Mouse (Mus musculus): ENCODE data around the gene Tent5a. TPM values are rescaled to one million over a fixed set of nuclear protein-coding genes. Genes with fewer than 3 reads are reported as not detected.

The Tent5a gene
- 11.6 and 12.4 TPM in 2 replicates for polyA plus RNA-seq (2015; fragmentation: Nextera tagmentation; extraction: Ambion mirVana)

DNA sequence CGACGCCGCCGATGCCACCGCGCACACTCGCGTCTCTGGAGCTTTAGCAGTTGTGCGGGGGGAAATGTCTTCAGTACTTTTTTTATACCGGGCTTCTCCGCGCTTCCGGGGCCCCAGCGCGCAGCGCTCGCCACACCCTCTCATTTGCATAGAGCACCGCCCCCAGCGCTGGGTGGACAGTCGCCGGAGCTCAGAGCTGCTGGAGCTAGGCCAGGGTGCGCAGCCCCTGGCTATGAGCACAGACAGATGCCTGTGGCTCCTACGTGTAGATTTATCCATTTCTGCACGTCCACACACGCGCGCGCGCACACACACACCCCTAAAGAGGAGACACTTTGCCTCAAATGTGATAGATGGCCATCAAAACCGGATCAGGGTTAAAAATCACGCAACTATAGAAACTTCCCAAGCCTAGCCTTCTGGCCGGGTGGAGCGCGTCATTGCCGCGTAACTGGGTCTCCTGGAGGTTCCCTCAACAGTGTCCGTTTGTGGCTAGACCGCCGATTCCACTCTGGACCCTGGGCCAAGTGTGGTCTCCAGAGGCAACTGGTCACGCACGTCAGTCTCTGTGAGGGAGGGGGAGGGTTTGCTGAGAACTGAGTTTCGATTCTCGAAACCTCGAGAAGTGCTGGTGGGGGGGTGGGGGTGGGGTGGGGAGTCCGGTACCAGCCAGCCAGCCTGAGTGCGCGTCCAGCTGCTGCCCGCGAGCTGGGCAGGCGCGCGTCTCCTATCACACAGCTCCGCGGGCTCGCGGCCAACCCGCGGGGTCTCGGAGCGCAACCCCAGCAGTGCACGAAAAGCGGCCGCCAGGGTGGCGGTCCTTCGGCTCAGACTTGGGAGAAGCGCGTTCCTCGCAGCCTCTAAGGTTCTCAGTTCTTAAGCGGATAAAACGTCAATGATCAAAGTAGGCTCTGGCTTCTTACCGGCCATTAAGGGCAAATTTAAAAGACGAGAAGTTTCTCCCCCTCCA is at the start of gene Tent5a:
Tent5a (minus strand) TSS at position 107 of the 970 bp plus-strand sequence.
- H3K27me3 ChIP-seq, result no peaks in the 10 kb centered on the region; the same call in 1 of the 2 replicates
- peak within 1 kb of the TSS; percentile 86 for H3K9ac ChIP-seq
- peak within 1 kb of the TSS; percentile 93 for H3K4me3 ChIP-seq
- no peaks in the 10 kb centered on the region for H3K36me3 ChIP-seq
- peaks cover 11% of the 10 kb centered on the region; the same call in 1 of the 2 replicates for H3K4me1 ChIP-seq (replicated peaks)
- no peaks in the 10 kb centered on the region for H3K9me3 ChIP-seq (replicated peaks)
- WGBS, result under 1% methylated on average over 72 of the region's 72 CpGs
- peak within 1 kb of the TSS; percentile 84 for H3K4me2 ChIP-seq
- peak; percentile 92 for ATAC-seq (replicated peaks; ENCODE audit: insufficient number of reproducible peaks, insufficient read depth, low FRiP score, low read depth)
- H3K27ac ChIP-seq, result peak within 1 kb of the TSS; percentile 96

DNA sequence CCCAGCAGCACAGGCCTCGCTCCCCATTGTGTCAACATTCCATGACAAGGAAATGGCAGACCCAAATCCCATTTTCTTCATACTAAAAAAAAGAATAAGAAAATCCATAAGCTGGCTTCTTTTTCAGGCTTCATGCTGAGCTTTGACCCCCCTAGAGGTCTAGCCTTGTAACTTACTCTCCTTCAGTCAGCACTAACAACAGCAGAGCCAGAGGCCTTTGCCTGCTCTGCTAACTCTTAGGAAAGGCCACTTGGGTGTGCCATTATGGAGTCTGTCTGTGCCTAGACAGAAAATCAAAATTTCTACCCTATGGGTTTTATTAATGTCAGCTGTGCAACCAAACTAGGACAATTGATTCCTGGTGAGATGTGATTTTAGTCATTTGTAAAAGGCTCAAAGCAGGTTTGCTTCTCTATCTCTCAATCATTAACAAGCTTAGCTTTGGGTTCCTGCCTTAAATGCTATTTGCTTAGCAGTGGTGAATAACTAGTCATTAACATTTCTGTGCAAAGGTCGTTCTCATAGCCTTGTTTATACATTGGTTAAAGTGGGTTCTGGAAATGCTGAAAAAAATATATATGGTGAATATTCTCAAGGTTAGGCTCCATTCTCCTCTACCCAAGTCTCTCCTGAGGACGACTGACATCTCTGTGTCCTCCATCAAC is 49.6 kb upstream of the Tent5a start:
- Histone ChIP-seq H3K27me3 (no peaks in the 10 kb centered on the region), H3K9me3 (replicated peaks) (no peaks in the 10 kb centered on the region), H3K27ac (no peak overlapping the region), H3K4me2 (no peak overlapping the region), H3K36me3 (no peaks in the 10 kb centered on the region), H3K9ac (no peak overlapping the region), H3K4me3 (no peak overlapping the region), H3K4me1 (replicated peaks) (peaks cover 6% of the 10 kb centered on the region)
- no peak for ATAC-seq (replicated peaks; ENCODE audit: insufficient number of reproducible peaks, insufficient read depth, low FRiP score, low read depth)
- 84% methylated on average over 3 of the region's 3 CpGs for WGBS

DNA sequence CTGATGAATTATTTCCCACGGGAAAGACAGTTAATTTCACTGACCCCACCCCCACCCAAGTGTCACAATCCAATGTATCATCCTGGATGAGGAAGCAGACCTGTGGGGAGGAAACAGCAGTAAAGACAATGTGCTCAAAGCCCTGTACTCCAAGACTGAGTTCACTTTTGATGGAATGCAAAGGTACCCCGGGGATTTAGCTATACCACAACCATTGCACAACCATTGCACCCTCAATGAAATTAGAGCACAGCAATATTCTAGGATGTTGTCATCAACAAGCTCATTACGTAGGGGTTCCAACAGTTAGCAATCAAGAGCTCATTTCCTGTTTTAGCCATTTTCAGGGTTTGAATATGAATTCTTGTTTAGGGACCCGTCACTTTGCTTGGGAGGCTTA is 48.0 kb upstream of the Tent5a start:
- no peak overlapping the region for H3K4me2 ChIP-seq
- 0 out of 2 replicates have a peak overlapping the region, but pooled peaks have one; percentile 45 for H3K27ac ChIP-seq
- WGBS, result 78% methylated on average over 4 of the region's 4 CpGs
- no peaks in the 10 kb centered on the region for H3K27me3 ChIP-seq
- H3K4me1 ChIP-seq (replicated peaks), result peaks cover 3% of the 10 kb centered on the region; the same call in 1 of the 2 replicates
- H3K4me3 ChIP-seq, result no peak overlapping the region
- no peak overlapping the region for H3K9ac ChIP-seq
- H3K36me3 ChIP-seq, result no peaks in the 10 kb centered on the region
- ATAC-seq (replicated peaks; ENCODE audit: insufficient number of reproducible peaks, insufficient read depth, low FRiP score, low read depth), result no peak
- H3K9me3 ChIP-seq (replicated peaks), result no peaks in the 10 kb centered on the region

- Histone ChIP-seq H3K9ac (no peak overlapping the region), H3K4me1 (replicated peaks) (peaks cover 3% of the 10 kb centered on the region; the same call in 1 of the 2 replicates), H3K36me3 (no peaks in the 10 kb centered on the region), H3K9me3 (replicated peaks) (no peaks in the 10 kb centered on the region), H3K27ac (no peak overlapping the region), H3K4me2 (no peak overlapping the region), H3K4me3 (no peak overlapping the region), H3K27me3 (no peaks in the 10 kb centered on the region)
- 45% methylated on average over 1 of the region's 1 CpGs for WGBS
- ATAC-seq (replicated peaks; ENCODE audit: insufficient number of reproducible peaks, insufficient read depth, low FRiP score, low read depth), result no peak
Observed at GRCm38 (mm10) chr9:85372034-85372433, 44.9 kb upstream of the Tent5a start.

DNA sequence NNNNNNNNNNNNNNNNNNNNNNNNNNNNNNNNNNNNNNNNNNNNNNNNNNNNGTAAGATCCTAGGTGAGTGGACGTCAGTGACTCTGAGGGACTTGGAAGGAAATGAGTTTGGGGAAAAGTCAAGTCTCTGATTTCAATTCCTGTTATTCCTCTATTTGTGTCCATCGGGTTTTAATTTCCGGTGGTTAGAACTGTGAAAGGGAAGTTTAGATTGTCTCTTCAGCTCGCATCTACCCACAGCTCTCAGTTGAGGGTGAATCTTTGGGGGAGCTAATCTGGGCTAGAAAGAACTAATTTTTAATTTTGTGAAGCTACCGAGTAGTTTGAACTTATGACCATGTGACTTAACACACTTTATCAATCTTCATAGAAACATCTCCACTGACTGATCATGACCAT is 42.4 kb upstream of the Tent5a start:
- Histone ChIP-seq H3K4me2 (no peak overlapping the region), H3K27ac (no peak overlapping the region), H3K4me3 (no peak overlapping the region), H3K9me3 (replicated peaks) (no peaks in the 10 kb centered on the region), H3K27me3 (no peaks in the 10 kb centered on the region), H3K4me1 (replicated peaks) (no peaks in the 10 kb centered on the region), H3K36me3 (no peaks in the 10 kb centered on the region), H3K9ac (no peak overlapping the region)
- no peak for ATAC-seq (replicated peaks; ENCODE audit: insufficient number of reproducible peaks, insufficient read depth, low FRiP score, low read depth)
- WGBS, result 80% methylated on average over 5 of the region's 5 CpGs

DNA sequence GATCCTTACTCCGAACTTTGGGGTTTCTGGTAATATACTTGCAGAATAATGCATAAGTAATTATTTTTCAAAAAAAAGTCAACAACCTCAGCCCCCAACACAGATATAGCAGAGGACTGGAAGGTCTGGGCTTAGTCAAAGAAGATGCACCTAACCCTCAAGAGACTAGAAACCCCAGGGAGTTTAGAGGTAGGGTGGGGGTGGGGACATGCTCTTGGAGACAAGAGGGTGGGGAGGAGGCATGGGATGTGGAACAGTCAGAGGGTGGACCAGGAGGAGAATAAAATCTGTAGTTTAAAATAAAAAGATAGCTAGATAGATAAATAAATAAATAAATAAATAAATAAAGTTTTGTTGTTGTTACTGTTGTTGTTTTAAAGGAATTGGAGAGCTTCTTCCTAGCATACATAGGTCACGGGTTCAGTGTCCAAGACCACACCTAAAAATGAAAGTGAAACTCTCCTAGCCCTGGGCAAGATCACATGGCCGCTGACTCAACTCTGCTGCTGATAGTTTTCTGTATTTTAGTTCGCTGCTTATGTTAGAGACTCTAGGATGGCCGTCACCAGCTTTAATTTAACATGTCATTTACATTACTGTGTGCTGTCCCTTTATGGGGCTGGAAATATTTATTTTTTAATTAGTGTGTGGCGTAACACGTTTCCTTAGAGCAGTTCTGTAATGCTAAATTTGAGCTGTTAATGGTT is 30.2 kb upstream of the Tent5a start:
- Histone ChIP-seq H3K36me3 (no peaks in the 10 kb centered on the region), H3K9ac (no peak overlapping the region), H3K4me3 (no peak overlapping the region), H3K9me3 (replicated peaks) (no peaks in the 10 kb centered on the region), H3K27me3 (no peaks in the 10 kb centered on the region), H3K4me1 (replicated peaks) (no peaks in the 10 kb centered on the region), H3K27ac (no peak overlapping the region), H3K4me2 (no peak overlapping the region)
- 85% methylated on average over 7 of the region's 7 CpGs for WGBS
- no peak for ATAC-seq (replicated peaks; ENCODE audit: insufficient number of reproducible peaks, insufficient read depth, low FRiP score, low read depth)

DNA sequence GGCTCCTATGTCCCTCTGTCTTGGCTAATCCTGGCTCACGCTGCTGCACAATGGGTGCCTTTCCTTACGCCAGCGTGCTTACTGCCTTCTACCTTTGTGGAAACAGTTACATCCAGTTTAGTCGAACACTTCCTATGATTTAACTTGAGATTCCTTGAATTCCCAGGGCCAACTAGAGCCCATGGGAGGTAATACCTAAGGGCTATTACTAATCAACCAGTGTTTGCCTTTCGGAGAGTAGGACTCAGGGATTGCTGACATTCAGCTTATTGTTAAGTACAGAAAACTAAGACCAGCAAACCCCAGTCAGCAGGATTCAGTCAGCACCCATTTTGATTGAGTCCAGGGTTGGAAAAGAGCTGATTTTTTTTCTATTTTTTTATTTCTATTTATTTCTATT is 28.4 kb upstream of the Tent5a start:
- Histone ChIP-seq H3K4me3 (no peak overlapping the region), H3K27me3 (no peaks in the 10 kb centered on the region), H3K4me2 (no peak overlapping the region), H3K9me3 (replicated peaks) (no peaks in the 10 kb centered on the region), H3K4me1 (replicated peaks) (no peaks in the 10 kb centered on the region), H3K9ac (no peak overlapping the region), H3K36me3 (no peaks in the 10 kb centered on the region), H3K27ac (no peak overlapping the region)
- 80% methylated on average over 5 of the region's 5 CpGs for WGBS
- no peak for ATAC-seq (replicated peaks; ENCODE audit: insufficient number of reproducible peaks, insufficient read depth, low FRiP score, low read depth)

DNA sequence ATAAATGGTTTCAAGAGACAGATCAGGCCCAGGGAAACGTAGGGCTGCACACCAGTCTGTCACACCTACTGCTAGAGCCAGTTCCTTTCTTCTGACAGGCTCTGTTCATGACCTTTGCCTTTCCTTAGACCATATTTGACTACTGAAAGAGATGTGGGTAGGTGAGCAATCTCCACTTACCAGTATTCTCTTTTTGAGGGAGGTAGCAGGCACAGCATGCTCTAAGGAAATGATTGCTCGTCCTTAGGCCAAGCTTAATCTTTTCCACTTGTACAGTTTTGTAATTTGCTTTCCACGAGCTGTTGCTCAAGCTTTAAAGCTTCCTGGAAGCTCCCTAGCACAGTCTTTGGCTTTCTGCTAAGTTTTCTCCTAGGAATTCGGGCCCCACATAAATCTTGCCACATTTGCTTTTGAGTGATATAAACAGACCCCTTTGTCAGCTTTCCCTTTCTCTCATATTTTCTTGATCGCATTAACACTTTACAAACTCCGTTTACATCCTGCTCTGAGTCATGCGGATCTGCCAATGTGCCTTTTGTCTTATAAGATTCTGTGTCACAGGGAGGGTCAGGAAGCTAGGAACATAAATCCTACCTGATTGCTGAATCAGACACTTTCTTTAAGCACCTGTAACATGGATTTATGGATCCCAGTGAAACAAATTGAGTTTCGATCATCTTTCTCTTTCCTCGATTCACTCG is 20.8 kb upstream of the Tent5a start:
- H3K4me3 ChIP-seq, result no peak overlapping the region
- H3K9ac ChIP-seq, result no peak overlapping the region
- no peaks in the 10 kb centered on the region for H3K27me3 ChIP-seq
- H3K36me3 ChIP-seq, result no peaks in the 10 kb centered on the region
- H3K9me3 ChIP-seq (replicated peaks), result no peaks in the 10 kb centered on the region
- no peak for ATAC-seq (replicated peaks; ENCODE audit: insufficient number of reproducible peaks, insufficient read depth, low FRiP score, low read depth)
- no peak overlapping the region for H3K4me2 ChIP-seq
- H3K27ac ChIP-seq, result no peak overlapping the region
- 72% methylated on average over 10 of the region's 10 CpGs for WGBS
- H3K4me1 ChIP-seq (replicated peaks), result no peaks in the 10 kb centered on the region

- H3K27ac ChIP-seq, result no peak overlapping the region
- no peak overlapping the region for H3K4me3 ChIP-seq
- ATAC-seq (replicated peaks; ENCODE audit: insufficient number of reproducible peaks, insufficient read depth, low FRiP score, low read depth), result no peak
- WGBS, result 45% methylated on average over 8 of the region's 8 CpGs
- no peaks in the 10 kb centered on the region for H3K9me3 ChIP-seq (replicated peaks)
- no peak overlapping the region for H3K9ac ChIP-seq
- no peaks in the 10 kb centered on the region for H3K36me3 ChIP-seq
- no peaks in the 10 kb centered on the region for H3K27me3 ChIP-seq
- H3K4me2 ChIP-seq, result no peak overlapping the region
- H3K4me1 ChIP-seq (replicated peaks), result no peaks in the 10 kb centered on the region
Observed at GRCm38 (mm10) chr9:85342892-85343785, 16.0 kb upstream of the Tent5a start.

DNA sequence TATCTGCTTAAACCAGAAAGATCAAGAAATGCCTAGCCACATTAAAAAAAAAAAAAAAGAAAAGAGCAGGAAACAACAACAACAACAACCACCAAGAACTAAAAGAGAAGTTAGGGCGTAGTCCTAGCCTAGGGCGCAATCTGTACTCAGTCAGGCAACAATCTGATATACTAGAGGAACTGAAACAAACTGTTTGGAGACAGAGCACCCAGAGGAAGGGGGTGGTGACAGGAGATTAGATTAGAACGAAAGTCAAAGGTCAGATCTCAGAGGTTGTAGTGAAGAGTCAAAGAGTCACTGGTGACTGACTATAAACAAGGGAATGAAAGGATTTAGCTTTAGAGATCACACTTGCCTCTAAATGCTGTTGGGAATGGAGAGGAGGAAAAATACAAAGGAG is 13.2 kb upstream of the Tent5a start:
- H3K9ac ChIP-seq, result no peak overlapping the region
- no peaks in the 10 kb centered on the region for H3K4me1 ChIP-seq (replicated peaks)
- H3K36me3 ChIP-seq, result no peaks in the 10 kb centered on the region
- 54% methylated on average over 3 of the region's 3 CpGs for WGBS
- no peaks in the 10 kb centered on the region for H3K9me3 ChIP-seq (replicated peaks)
- H3K27ac ChIP-seq, result no peak overlapping the region
- H3K4me3 ChIP-seq, result no peak overlapping the region
- H3K27me3 ChIP-seq, result no peaks in the 10 kb centered on the region
- no peak overlapping the region for H3K4me2 ChIP-seq
- no peak for ATAC-seq (replicated peaks; ENCODE audit: insufficient number of reproducible peaks, insufficient read depth, low FRiP score, low read depth)
